Mouse (Mus musculus) frontal cortex, postnatal 36 days (tissue): ENCODE measurements around the gene Mgat4e.

Source experiments
- DNase-seq, 2 experiments: peaks; one replicate each; pipeline ENCODE4 v3.0.0; 2022; ENCODE audit warnings: low spot score in 2 of 2

Mgat4e gene

DNA sequence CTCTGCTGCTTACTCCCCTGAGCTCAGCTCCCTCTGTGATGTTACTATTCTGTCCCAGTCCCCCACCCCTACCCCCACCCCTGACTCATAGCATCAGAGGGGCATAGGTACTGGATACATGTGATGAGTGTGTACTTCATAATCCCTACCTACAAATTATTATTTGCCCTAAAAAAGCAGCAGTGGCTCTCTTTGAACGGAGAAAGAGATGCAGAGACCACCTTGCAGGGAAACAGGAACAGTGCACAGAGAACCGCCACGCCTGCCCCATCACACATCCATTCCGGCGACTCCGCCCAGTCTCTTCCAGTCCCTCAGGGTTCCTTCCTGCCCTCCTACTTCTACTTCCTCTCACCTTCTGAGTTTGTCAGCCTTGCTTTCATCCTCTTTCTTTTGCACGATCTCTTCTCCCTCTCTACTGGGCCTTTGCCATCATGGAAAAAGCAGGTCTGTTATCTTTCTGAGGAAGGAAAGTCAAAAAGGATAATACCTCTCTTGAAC lies at the start of gene Mgat4e:
Mgat4e (minus strand) TSS at position 51 of the 501 bp plus-strand sequence.
- DNase-seq: no peak

- DNase-seq: no peak
Measured at GRCm38 (mm10) chr1:134597339-134598054, 48.0 kb upstream of the Mgat4e start.

DNA sequence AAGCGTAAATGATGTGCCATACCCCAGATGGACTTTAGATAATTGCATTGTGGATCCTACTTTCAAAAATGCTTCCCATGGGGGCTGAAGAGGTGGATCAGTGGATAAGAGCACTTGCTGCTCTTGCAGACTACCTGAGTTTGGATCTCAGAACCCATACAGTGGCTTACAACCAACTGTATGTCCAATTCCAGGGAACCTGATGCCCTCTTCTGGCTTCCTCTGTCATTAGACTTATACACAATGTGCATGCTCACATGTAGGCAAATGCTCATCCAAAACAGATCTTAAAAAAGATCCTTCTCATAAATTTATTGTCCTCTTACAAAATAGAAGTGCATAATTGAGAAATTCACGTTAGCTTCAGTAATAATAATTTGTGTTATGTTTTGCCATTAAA lies 42.3 kb upstream of the Mgat4e start:
- no peak for DNase-seq

DNA sequence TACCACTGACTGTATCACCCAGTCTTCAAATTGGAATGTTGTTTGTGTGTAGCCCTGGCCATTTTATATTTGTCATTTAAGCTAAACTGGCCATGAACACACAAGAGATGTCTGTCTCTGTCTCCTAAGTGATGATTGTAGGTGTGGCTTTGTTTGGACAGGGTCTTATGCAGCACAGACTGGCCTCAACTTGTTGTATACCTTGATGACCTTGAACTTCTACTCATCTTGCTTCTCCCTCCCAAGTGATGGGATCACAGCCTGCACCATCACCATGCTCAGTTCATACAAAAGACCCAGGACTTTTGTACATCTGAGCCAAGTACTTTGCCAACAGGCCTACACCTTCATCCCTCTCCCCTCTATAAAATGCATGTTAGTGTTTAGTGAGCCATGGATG lies 40.2 kb upstream of the Mgat4e start:
- DNase-seq: no peak

DNA sequence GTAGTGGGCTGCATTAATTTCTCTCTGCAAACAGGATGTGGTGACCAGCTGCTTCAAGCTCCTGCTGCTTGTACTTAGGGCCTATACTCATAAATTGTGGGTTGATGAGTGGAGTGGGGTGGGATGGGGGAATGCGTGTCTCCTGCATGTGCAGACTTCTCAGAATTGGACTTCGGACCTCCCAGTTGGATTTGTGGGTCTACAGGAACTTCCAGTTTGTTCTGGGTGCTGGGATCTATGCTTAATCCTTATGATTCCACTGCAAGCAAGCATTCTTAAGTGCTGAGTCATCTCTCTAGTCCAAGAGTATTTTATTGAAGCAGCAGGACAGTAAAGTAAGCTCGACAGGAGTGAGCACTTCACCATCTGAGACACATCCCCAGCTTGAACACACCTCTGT lies 34.1 kb upstream of the Mgat4e start:
- no peak for DNase-seq

DNA sequence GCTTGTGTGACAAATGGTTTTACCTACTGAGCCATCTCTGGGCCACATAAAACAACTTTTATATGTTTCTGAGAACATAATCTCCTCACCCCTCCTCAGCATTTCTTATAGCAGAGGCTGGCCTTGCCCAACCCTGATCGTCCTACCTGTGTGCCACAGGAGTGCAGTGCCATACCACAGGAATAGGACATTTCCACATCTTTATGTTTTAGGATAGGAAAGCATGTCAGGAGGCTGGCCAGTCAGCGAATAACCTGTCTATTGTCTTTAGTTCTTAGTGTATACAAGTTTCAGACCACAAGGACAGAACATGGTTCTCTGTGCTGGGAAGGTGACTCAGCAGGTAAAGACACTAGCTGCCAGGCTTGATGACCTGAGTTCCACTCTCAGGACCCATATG lies 31.3 kb upstream of the Mgat4e start:
- no peak for DNase-seq

DNA sequence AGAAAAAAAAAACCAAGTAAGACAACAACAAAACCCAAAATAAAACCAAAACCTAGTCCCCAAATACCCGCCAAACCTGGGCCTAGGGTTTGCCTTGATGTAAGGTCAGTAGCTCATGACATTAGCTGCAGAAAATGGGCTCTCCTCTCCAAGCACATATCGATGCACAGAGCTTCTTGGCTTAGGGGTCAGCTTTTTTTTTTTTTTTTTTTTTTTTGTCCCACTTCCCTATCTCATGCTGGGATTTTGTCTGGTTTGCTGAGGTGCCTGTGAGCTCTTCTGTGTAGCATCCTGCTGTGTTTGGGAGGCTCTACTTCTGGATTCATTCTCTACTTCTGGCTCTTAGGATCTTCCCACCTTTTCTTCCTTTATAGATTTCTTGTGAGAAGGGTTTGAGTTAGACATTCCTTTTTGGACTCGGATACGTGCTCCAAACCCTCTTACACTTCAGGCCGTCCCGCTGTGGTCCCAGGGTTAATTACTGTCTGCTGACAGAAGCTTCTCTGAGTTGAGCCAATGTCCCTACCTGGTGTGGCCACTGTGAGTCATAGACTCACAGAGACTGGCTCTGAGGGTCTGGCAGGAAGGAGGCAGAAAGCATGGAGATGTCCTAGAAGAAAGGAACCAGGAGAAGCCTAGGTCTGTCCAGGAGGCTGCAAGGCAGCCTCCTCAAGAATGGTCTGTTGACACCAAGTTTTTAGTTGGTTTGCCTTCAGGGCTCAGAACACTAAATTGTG lies 28.1 kb upstream of the Mgat4e start:
- no peak for DNase-seq

DNA sequence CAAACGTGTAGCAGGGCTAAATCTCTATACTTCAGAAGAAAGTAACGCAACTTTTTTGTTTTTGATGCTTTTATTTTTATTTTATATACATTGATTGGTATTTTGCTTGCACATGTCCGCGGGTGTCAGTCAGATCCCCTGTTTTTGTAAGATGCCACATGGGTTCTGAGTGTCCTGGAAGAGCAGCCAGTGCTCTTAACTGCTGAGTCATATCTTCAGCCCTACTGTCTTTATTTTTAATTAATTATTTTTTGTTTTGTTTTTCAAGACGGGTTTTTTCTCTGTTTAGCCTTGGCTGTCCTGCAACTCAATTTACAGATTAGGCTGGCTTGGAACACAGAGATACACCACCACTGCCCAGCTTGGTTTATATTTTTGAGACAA lies 24.4 kb upstream of the Mgat4e start:
- no peak for DNase-seq

GRCm38 (mm10) chr1:134573300-134573931 lies 23.9 kb upstream of the Mgat4e start:
- no peak for DNase-seq

DNA sequence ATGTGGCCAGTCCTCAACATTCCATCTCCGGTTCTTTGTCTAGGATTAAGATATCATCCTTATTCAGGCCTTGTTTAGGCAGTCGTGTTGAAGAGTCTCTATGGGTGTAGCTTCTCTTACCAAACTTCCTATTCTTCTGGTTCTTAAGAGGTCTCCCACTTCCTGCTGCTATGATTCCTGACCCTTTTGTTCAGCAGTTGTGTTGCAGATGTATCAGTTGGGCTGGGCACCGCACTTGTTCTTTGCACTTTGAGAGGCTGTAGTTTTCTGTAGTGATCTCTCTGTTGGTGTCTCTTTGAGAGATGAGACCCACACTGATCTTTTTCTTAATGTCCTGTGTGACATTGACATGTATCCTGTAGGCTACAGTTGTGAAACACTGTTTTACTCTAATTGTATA lies 21.1 kb upstream of the Mgat4e start:
- no peak for DNase-seq

GRCm38 (mm10) chr1:134570171-134570570 lies 20.7 kb upstream of the Mgat4e start:
- DNase-seq: no peak

DNA sequence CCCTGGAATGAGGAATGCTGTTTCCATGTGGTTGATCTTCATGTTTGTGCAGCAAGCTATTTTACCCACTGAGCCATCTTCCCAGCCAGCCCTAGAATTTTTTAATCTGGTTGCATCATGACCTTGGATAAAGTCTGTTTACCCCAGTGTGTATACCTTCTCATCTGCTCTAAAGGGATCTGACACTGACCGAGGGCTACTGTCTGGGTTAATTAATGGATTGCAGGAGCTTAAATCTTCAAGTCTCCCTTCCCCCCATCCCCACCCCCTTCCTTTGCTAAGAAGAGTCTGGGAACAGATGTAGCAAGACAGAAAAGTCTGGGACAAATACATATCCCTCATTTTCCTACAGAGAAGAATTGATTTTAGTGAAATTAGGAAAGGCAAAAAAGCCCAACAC lies 18.0 kb upstream of the Mgat4e start:
- DNase-seq: no peak

DNA sequence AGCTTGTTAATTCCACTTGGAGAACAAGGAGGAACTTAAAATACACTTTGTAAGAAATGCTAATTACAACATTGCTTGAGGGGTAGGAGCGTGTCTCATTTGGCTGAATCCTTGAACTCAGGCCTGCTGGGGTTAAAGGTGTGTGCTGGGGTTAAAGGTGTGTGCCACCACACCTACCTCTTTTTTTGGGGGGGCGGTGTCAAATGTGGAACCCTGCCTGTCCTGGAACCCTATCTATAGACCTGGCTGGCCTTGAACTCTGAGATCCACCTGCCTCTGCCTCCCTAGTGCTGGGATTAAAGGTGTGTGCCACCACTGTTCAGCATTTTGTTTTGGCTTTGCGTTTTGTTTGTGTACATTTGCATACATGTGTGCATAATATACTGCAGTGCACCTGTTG lies 14.2 kb upstream of the Mgat4e start:
- no peak for DNase-seq

DNA sequence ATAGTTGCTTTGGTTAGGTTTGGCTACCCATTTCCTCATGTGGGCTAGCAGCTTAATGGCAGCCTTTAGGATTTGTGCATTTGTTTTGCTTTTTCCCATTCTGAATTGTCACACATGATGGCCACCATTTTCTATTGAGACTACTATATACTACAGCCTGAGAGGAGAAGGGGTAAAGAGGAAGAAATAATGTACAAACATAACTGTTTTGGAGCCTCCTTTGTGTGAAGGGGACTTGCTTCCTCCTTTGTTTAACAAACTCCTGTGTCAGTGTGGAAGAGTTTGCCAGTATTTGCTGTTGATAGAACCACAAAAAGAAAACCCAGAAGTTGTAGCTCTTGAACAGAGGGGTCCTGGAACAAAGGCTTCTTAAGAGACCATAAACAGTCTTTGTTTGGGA lies 13.0 kb upstream of the Mgat4e start:
- no peak for DNase-seq

DNA sequence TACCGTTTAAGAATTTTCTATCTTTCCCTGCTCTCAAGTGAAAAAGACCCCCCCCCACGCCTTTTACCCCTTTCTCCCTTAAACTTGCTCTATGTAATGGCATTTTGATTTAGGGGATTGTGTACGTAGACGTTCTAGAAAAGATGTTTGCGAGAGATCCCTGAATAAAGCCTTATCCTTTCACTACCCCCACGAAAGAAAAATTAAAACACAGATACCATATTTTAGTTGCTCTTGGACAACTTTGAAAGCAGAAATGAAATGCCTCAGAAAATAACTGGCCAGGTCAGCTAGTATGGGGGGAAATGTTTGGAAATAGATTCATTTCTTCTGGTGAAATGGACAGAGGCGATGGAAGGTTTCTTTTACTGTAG lies 12.3 kb upstream of the Mgat4e start:
- DNase-seq: no peak

DNA sequence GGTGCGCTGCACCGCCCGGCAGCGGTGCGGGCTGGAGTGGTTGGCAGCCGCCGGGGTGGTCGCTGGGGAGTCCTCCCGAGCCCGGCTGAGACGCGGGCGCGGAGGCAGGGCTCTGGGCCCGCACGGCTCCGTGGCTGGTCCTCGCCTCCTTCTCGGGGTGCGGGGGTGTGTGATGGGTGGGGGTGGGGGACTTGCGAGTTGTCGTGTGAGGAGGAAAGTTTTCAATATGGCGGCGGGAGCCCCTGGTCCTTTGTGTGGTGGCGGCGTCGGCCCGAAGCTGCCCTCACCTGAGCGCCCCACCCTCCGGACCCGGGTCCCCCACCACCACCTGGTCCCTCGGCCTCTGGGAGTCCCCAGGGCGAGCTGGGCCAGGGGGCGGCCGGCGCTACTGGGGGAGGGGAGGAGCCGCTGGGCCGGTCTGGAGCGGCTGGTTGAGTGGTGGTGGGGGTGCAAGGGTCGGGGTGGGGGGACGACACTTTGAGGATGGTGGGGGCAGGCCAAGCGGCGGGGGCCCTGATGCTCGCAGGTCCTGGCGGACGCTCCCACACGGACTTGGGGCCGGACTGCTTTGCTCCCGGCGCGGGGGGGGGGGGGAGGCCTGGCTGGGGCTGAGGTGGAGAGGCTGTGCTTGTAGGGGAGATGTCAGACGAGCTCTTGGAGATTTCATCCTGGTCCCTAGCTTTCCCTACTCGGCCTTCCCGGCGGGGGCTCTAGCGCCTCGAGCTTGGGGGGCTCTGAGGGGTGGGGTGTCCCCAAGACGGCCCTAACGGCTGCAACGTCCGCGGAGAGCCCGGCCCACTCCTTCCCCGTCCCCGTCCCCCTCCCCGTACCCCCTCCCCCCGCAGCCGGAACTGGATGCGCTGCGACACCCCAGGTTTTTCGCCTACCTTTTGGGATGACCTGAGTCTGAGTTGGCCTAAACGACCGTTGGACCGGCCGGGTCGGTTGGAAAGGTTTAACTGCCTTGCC lies 11.6 kb upstream of the Mgat4e start:
- peak; percentile 19 to 22 for DNase-seq

- DNase-seq: no peak
Measured at GRCm38 (mm10) chr1:134560396-134560795, 10.9 kb upstream of the Mgat4e start.

DNA sequence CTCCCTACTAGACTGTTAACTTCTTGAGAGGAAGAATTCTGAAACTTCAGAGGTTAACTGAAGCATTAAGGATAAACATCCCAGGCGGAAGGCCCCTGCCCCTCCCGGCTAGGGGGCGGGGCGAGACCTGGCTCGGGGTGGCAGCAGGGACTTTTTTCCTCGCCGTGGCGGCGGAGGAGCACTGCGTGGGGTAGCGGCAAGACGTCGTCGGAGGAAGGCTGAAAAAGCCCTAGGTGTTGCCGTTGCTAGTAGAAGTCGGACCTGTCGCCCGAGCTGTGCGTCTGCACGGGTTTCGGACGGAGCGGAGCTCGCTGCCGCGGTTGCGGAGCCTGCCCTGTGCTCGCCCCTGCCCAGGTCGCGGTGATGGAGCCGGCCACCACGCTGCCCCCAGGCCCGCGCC lies 10.5 kb upstream of the Mgat4e start, which contains the start of gene Kdm5b:
Kdm5b (plus strand) TSS at position 196 of the 400 bp plus-strand sequence.
- DNase-seq: peak; percentile 89 to 93

DNA sequence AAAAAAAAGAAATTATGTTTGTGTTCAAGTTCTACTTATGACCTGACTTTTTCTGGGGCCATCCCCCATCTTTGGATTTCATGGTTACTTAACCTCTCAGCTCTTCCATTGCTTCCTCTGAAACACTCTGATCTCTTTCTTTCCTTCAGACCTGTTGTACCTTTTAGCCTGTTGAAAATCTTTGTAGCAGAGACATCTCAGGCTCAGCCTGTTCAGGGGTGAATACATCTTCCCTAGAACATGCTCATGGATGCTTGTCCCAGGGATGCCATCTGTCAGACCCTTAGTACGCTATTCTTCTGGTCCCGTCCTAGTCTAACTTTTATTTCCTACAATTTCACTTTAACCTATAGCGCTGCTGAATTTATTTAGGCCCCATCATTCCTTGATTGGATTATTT lies 9.7 kb upstream of the Mgat4e start:
- DNase-seq: no peak

DNA sequence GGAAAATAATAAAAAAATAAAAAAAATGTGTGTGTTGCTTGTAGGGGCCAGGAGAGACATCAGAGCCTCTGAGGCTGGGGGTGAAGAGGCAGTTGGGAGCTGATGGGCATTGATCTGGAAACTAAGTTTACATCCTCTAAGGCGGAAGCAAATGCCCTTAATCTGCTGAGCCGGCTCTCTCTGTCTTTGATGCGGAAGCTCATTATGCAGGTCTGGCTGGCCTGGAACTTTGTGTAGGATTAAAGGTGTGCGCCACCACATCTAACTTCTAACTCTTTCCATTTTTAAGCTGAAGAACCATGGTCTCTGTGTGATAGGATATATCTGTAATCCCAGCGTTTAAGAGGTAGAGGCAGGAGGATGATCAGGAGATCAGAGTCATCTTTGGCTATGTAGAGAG lies 9.0 kb upstream of the Mgat4e start:
- no peak for DNase-seq

DNA sequence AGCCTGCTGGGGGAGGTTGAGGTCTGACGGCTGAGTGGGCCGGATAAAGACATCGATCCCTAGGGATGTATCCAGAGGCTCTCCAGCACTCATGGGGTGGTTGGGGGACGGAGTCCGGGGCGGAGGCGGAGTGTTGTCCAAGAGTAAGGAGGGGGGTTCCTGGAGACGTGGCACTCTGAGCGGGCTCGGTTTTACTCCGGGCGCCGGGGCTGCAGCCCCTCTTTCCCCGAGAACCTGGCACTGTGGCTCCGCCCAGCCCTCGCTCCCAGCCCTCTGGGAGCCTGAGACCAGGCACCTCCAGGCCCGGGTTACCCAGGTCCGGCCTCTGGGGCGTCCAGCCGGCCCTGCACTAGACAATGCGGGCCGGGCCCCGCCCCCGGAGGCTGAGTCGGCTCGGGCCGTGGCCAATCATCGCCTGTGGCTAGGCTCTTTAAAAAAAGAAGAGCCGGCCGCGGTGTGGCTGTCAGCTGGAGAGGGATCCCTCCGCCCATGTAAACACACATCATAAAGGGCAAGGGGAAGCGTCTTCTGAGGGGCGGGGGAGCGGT lies 7.3 kb upstream of the Mgat4e start:
- DNase-seq: peak; percentile 91 to 96
